Mouse (Mus musculus) cortical plate, adult 2 months (tissue): ENCODE data around the gene Vstm2a.

Experiments
- CTCF ChIP-seq: fragments of 200-500 bp; IDR thresholded peaks from 2 replicates; pipeline ENCODE4 v1.5.1; 2011; ENCODE audit warnings: mild to moderate bottlenecking, control low read depth, low read length; ENCODE audit not compliant: insufficient read depth; ENCODE audit errors: extremely low read depth
- POLR2A ChIP-seq: fragments of 200-500 bp; IDR thresholded peaks from 2 replicates; pipeline ENCODE4 v1.6.1; 2011; ENCODE audit warnings: mild to moderate bottlenecking, low read length, control low read depth; ENCODE audit not compliant: insufficient read depth; ENCODE audit errors: extremely low read depth

DNA sequence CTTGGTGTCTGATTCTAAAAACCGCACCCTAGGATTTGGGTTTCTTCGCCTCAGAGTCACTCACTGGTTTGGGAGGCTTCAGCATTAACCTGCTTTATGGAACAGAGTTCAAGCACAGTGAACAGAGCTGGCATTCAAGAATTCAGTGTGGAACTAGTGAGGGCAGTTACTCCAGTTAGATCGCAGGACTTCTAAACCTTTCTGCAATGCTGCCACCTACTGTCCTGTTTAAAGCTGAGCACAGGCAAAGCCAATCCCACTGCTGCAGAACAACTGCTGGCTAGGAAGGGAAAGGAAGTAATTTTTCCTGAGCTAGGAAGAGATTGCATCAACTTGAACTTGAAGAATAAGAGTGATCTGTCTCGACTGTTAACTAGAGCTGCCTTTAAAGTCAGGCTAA lies 155.1 kb downstream of the Vstm2a start:
- TF ChIP-seq POLR2A (no peak), CTCF (peak; percentile 83)
